Mouse (Mus musculus): Measurements from ENCODE around the gene Erh.

GRCm38 (mm10) chr12:80646377-80646776 is 2.2 kb upstream of the Erh start:
- TF ChIP-seq CTCF (IDR thresholded peaks at IDR 0.05; ENCODE audit: control insufficient read depth, insufficient read depth, insufficient replicate concordance, low read depth, low read length) (no peak), POLR2A (IDR thresholded peaks at IDR 0.05; ENCODE audit: control insufficient read depth, low read depth, low read length) (no peak)
